Mouse (Mus musculus): ENCODE data around the gene Vwa5b2.

Vwa5b2 gene

DNA sequence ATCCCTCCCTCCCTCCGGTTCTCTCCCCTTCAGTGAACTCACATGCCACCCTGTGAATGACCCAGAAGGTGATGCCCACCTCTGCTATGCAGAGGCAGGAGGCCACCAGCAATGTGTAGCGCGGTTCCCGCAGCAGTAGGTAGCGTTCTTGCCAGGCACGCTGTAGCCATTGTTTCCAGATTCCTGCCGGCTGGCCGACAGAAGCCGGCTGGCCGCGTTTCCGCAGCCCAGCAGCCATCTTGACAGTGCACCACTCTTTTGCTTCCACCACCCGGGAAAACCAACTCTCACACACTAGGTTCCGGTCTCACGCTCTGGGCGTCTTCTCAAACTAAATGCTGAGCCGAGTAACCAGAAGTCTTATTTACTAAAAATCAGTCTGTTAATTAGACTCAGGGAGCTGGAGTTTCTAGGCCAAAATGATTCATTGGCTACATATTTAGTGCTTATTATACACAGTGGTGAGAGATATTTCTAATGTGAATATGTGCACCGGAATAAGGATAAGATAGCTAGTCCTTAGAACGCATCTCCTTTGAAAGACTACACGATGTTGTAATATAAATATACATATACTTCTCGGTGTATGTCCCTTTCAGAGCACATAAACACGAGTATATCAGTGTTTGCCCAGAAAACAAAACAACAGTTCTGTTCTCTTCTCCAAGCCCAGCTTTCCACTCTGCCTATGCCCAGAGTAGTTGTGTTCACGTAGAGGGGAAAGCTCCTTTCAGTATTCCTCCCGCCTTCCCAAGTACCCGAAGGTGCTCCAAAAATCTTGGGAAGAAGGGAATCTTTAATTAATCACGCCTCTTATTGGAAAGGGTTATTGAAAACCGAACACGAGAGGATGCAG, 21.5 kb downstream of the Vwa5b2 start:
- peak; percentile 94 for DNase-seq (ENCODE audit: low read depth, low spot score)

DNA sequence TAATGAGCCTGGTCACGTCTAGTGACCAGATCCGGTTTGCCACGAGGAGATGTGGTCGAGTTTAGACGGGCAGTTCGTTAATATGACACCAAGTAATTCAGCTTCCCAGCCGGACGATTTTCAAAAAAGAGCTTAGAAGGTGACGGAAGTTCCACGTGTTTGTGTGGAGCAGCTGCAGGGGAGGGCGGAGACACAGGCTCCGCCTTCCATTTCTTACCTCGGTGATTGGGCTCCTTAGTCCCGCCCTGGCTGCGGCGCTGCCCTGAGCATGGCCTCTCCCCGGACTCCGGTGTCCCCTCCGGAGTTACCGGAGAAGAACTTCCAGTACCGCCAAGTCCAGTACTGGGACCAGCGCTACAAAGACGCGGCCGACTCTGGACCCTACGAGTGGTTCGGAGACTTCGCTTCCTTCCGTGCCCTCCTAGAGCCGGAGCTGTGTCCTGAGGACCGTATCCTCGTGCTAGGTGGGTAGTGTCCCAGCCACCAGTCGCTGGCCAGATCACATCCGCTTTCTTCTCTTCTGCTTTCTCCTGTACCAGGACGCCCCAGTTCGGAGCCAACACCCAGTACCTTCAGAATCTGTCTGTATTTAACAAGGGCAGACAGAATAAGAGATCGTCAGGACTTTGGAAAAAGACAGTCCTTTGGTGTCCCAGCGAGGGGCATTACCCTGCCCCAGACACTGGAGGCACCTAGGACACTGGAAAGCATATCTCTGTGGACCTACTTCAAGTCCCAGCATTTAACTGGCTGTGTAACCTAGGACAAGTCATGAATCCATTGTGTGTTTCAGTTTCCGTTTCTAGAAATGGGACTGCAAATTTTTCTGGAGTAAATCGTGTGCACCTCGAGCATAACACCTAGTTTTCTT, 22.3 kb downstream of the Vwa5b2 start, which contains the start of the genes Eef1akmt4, Gm49333 and Alg3:
Gene Eef1akmt4 (plus strand): TSS at position 237 of the 871 bp plus-strand sequence.
Gene Gm49333 (plus strand): TSS at position 254 of the 871 bp plus-strand sequence.
Gene Alg3 (minus strand): TSS at position 379 of the 871 bp plus-strand sequence.
- peak; percentile 96 for DNase-seq (ENCODE audit: low read depth, low spot score)

DNA sequence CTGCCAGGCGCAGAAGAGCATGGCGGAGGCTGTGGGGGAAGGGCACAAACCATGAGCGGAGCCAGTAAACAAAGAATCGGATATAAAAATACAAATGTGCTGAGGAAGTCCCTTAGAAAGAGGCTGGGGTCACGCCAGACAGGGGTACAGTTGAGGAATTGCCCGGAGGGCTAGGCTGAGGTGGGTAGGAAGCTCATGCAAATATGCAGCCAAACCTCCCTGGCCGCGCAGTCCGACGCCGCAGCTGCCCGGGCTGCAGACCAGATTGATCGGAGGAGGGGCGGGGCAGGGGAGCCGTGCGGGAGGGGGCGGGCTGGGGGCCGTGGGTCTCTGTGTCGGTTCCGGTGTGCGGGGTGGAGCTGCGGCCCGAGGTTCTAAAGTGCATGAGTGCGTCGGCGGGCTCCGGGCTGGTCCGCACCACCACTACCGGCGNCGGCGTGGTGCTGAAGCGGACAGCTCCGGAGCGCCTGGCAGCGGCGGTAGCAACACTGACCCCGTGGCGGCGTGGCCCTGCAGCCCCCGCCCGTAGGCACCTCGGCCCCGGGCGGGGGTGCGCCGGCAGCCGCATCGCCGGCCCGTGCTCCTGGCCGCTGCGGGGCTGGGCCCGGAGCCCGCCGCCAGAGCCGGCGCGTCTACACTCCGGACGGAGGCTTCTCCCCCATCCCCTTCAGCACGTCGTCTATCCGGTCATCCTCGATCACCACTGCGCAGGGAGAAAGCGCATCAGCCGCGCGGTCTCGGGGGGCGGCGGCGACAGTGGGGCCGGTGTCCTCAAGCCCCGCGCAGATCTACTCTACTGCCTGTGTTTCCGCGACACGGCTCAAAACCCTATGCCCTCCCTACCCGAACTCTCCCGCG, 30.5 kb downstream of the Vwa5b2 start:
- DNase-seq (ENCODE audit: low read depth, low spot score): peak; percentile 20

DNA sequence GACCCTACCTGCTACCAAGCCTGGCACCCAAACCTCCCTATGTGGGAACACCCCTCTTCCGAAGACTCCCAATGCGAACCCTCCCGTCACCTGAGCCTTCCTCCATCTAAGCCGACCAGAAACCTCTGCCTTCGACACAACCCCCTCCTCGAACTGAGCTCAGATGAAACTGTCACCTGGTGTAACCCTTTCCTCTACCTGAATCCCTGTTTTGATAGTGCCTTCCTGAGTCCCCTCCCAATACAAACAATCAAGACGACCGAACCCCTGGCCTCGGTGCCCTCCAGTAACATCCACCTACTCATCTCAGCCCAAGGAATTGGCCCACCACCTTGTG, 31.1 kb downstream of the Vwa5b2 start:
- DNase-seq (ENCODE audit: low read depth, low spot score): peak; percentile 22

- peak; percentile 11 for DNase-seq (ENCODE audit: low read depth, low spot score)
Measured at GRCm38 (mm10) chr16:20620751-20621190, 31.5 kb downstream of the Vwa5b2 start.

DNA sequence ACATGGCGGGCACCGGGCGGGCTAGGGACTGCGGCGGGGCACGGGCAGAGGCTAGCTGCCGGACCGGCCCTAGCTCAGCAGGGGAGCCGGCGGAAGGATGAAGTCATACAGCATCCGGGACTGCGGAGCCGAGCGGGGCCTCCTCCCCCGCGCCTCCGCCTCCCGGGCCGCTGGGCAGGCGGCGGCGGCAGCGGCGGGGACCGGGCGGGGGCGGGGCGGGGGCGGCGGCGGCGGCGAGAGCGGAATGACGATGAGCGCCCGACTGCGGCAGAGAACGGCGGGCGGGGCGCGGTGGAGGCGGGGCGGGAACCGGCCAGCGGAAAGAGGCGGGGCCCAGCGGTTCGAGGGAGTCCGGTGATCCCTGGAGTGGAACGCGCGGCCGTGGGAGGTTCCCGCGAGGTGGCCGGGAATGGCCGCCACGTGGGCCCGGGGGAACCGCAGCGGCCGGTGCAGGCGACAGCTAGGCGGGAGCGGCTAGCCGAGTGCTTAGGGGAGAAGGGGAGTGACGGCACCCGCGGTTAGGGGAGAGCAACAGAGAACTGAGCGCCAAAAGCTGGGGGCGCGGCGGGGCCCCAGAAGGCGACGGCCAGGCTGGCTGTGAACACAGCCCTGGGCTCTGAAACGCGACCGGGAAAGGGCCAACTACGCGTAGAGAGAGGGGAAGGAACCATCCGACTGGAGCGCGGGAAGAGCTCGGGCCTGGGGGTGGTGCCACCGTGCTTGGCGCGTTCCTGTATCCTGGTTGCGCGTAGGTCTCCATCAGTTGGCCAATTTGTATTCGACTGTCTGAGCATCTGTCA, 32.1 kb downstream of the Vwa5b2 start, which contains the start of gene Camk2n2:
Gene Camk2n2 (minus strand): TSS at position 97 of the 800 bp plus-strand sequence.
- peak; percentile 79 for DNase-seq (ENCODE audit: low read depth, low spot score)

GRCm38 (mm10) chr16:20621991-20622685, 32.9 kb downstream of the Vwa5b2 start:
- peak; percentile 91 for DNase-seq (ENCODE audit: low read depth, low spot score)

DNA sequence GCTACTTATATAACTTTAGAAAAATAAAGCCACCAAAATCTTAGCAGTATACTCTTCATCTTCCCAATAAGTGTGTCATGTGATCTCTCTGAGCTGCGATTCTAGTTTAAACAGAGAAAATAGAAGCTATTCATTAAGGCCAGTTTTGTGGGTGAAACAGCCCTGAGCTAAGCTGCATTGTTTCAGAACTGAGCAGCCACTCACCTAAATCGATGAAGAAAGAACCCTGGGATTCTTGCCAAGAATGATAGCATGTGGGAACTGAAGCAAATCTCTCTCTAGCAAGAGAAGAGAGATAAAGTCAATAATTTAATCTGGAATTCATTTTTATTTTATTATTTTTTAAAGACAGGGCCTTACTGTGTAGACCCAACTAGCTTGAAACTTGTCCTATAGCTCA, 33.9 kb downstream of the Vwa5b2 start:
- DNase-seq (ENCODE audit: low read depth, low spot score): peak; percentile 16

DNA sequence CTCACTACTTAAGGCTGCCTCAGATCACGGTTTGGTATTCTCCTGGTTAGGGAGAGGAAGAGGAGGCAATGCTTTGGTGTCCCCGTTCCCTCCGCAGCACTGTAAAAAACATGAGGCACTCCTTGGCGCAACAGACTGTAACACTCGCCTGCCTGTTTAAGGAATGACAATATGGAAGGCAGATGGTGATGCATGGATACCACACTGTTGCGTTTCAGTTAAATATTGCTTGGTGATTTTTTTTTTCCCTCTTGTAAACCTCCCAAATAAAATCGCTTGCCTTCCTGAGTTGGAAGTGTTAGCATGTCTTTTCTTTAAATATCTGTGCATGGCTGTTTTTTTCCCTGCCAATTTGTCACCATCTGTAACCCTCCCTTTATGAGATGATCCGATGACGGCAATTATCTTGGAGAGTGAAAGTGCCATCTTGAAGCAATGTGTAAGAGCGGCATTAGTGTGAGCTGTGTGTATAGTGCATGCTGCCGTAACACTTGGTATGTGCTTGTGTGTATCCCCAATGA, 39.7 kb downstream of the Vwa5b2 start:
- DNase-seq (ENCODE audit: low read depth, low spot score): peak; percentile 84

GRCm38 (mm10) chr16:20629731-20630634, 40.7 kb downstream of the Vwa5b2 start, which contains the start of gene Ece2:
TSS of gene Ece2 (plus strand) at chr16:20629828.
- DNase-seq (ENCODE audit: low read depth, low spot score): peak; percentile 76

DNA sequence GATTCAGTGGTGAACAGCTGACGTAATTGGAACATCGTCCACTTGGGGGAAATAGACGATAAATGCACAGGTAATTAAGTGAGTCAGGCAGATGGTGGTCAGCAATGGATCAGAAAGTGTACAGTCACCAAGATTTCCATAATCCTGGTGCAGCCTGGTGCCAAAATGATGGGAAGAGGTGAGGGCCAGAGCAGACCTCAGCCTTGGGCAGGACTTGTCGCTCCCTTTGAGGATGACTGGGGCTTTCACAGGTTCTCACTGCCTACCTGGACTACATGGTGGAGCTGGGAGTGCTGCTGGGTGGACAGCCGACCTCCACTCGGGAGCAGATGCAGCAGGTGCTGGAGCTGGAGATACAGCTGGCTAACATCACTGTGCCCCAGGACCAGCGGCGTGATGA, 48.1 kb downstream of the Vwa5b2 start:
- no peak for DNase-seq (ENCODE audit: low read depth, low spot score)

GRCm38 (mm10) chr16:20638367-20638766, 49.1 kb downstream of the Vwa5b2 start:
- peak; percentile 68 for DNase-seq (ENCODE audit: low read depth, low spot score)

DNA sequence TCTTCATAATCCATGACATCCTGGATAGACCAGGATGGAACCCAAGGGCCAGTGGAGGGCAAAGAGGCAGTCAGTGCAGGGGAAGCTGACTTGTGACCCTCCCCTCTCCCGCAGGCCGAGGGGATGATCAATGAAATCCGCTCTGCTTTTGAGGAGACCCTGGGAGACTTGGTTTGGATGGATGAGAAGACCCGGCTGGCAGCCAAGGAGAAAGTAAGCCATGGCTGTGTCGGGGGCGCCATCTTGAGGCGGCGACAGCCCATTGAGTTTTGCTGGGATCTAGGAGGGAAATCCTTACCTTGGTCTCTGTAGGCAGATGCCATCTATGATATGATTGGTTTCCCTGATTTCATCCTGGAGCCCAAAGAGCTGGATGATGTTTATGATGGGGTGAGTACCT, 52.9 kb downstream of the Vwa5b2 start:
- peak; percentile 79 for DNase-seq (ENCODE audit: low read depth, low spot score)

- no peak for DNase-seq (ENCODE audit: low read depth, low spot score)
Measured at GRCm38 (mm10) chr16:20643911-20644310, 54.6 kb downstream of the Vwa5b2 start.

GRCm38 (mm10) chr16:20651076-20651946, 62.0 kb downstream of the Vwa5b2 start, which contains the start of gene Psmd2:
TSS of gene Psmd2 (plus strand) at chr16:20651652.
- peak; percentile 97 for DNase-seq (ENCODE audit: low read depth, low spot score)

- no peak for DNase-seq (ENCODE audit: low read depth, low spot score)
Measured at GRCm38 (mm10) chr16:20651947-20652310, 62.7 kb downstream of the Vwa5b2 start.

DNA sequence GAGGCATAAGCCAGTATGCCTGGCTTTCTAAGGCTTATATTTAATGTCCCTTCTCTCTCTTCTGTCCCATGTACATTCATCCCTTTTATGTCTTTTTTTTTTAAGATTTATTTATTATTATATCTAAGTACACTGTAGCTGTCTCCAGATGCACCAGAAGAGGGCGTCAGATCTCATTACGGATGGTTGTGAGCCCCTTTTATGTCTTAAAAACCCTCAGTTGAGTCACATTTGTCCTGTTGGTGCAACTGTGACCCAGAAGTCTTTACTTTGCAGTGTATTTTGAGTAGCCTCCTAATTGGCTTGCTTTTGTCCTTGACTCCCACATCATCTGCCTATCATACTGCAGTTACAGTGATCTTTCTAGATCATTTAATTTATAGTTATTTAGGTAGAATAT, 64.0 kb downstream of the Vwa5b2 start:
- no peak for DNase-seq (ENCODE audit: low read depth, low spot score)

Data from brain, adult 2 months (tissue).